Comparison of ENCODE assay signal across 23 mouse cellular contexts in genomic region chr11:75693570-75693969, GRCm38 (mm10).
"Had no signal": no experiment of that assay in that cellular context is flagged by ENCODE, and none has a peak within 500 bp of the region (broad histone marks: within the 10 kb centered on the region; RNA-seq: fewer than 3 reads in every experiment).

No protein-coding gene starts in this region.

- H3K4me3 ChIP-seq: embryonic facial prominence, embryonic 10.5 days; embryonic facial prominence, embryonic 12.5 days; embryonic facial prominence, embryonic 13.5 days; embryonic facial prominence, embryonic 15.5 days; erythroblast, embryonic 14.5 days; forebrain, embryonic 10.5 days; forebrain, embryonic 12.5 days; forebrain, embryonic 13.5 days; forebrain, embryonic 15.5 days had no signal

- DNase-seq: cerebellum, adult 2 months; cerebellum, adult 8-10 months; cerebellum, adult 9-10 months; cerebellum, adult 9-11 months; cerebellum, postnatal 10 days; cerebellum, postnatal 14 days; cerebellum, postnatal 25 days; cerebellum, postnatal 36 days; embryo, embryonic 11 days; forebrain, postnatal 0 days; gastrocnemius, postnatal 10 days; gastrocnemius, postnatal 14 days; gastrocnemius, postnatal 25 days; heart, adult 18-20 months had no signal

- H3K4me1 ChIP-seq: embryonic facial prominence, embryonic 10.5 days; embryonic facial prominence, embryonic 12.5 days; embryonic facial prominence, embryonic 13.5 days; embryonic facial prominence, embryonic 15.5 days; forebrain, embryonic 10.5 days; forebrain, embryonic 12.5 days; forebrain, embryonic 13.5 days; forebrain, embryonic 15.5 days had no signal

- H3K27ac ChIP-seq: embryonic facial prominence, embryonic 10.5 days; embryonic facial prominence, embryonic 12.5 days; embryonic facial prominence, embryonic 13.5 days; embryonic facial prominence, embryonic 15.5 days; forebrain, embryonic 10.5 days; forebrain, embryonic 12.5 days; forebrain, embryonic 13.5 days; forebrain, embryonic 15.5 days had no signal

- H3K9me3 ChIP-seq: embryonic facial prominence, embryonic 10.5 days; embryonic facial prominence, embryonic 12.5 days; embryonic facial prominence, embryonic 13.5 days; embryonic facial prominence, embryonic 15.5 days; forebrain, embryonic 10.5 days; forebrain, embryonic 12.5 days; forebrain, embryonic 13.5 days; forebrain, embryonic 15.5 days had no signal

- H3K9ac ChIP-seq: embryonic facial prominence, embryonic 12.5 days; embryonic facial prominence, embryonic 13.5 days; embryonic facial prominence, embryonic 15.5 days; forebrain, embryonic 12.5 days; forebrain, embryonic 13.5 days; forebrain, embryonic 15.5 days; forebrain, postnatal 0 days had no signal

- H3K27me3 ChIP-seq: embryonic facial prominence, embryonic 12.5 days; embryonic facial prominence, embryonic 13.5 days; embryonic facial prominence, embryonic 15.5 days; forebrain, embryonic 12.5 days; forebrain, embryonic 13.5 days; forebrain, embryonic 15.5 days had no signal
